Mouse (Mus musculus): ENCODE data around the gene Tex2. TPM values are rescaled to one million over a fixed set of nuclear protein-coding genes. Genes with fewer than 3 reads are reported as not detected.

Gene Tex2
- total RNA-seq, 1 experiment from 2014 or later = 45.5 TPM

- DNase-seq = no peak
Measured at GRCm38 (mm10) chr11:106543006-106543405, 70.2 kb downstream of the Tex2 start.

DNA sequence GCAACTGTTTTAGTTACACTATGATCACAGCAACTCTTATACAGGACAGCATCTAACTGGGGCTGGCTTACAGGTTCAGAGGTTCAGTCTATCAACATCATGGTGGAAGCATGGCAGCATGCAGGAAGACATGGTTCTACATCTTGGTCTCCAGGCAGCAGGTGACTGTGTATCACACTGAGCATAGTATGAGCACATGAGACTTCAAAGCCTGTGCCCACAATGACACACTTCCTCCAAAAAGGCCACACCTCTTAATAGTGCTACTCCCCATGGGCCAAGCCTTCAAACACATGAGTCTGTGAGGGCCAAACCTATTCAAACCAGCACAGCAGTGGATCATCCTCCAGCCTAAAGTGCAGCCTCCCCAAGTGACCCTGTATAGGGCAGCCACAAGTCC lies 70.8 kb downstream of the Tex2 start:
- no peak for DNase-seq

GRCm38 (mm10) chr11:106540506-106541268 lies 72.5 kb downstream of the Tex2 start:
- DNase-seq = no peak

GRCm38 (mm10) chr11:106536253-106536912 lies 76.8 kb downstream of the Tex2 start:
- DNase-seq = no peak

- no peak for DNase-seq
Measured at GRCm38 (mm10) chr11:106535660-106536252, 77.5 kb downstream of the Tex2 start.

DNA sequence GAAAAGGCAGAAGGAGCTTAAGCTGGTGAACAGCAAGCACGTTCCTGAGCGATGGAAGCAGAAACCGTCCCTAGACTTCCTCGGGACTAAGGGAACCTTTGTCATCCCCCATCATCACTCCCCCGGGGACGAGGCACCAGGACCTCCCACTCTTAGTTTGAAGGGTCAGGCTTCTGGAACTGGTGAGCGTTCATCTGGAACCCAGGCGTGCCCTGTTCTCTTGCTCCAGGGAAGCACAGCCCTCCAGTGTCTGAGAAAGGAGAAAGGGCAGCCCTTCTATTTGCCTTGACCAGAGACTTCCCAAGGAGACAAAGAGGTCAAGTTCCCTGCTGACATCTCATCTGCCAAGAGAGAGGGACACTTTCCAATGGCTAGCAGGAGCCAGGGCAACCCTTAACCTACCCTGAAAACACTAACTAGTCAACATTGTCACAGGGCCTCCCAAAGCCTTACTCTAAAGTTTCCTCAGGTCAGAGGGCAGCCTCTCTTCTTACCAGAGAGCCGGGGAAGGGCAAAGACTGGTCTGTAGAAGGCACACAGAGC lies 80.9 kb downstream of the Tex2 start:
- no peak for DNase-seq

GRCm38 (mm10) chr11:106529786-106530185 lies 83.4 kb downstream of the Tex2 start:
- DNase-seq = no peak

DNA sequence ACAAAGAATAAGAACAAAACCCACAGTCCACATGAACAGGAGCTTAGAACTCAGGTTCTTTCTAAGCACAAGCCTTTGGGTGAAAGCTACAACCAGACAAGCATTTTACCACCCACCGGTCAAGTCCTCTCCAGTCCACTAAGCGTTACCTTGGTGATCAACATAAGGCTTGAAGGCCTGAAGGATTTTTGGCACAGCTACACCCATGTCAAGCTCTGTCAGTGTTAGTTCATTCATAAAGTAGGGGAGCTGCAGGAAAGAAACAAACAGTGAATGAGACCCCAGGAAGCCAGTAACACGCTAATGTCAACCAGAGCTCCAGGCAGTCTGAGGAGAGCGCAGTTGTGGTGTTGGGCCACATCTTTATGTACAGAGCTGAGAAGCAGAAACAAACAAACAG lies 84.1 kb downstream of the Tex2 start:
- no peak for DNase-seq

DNA sequence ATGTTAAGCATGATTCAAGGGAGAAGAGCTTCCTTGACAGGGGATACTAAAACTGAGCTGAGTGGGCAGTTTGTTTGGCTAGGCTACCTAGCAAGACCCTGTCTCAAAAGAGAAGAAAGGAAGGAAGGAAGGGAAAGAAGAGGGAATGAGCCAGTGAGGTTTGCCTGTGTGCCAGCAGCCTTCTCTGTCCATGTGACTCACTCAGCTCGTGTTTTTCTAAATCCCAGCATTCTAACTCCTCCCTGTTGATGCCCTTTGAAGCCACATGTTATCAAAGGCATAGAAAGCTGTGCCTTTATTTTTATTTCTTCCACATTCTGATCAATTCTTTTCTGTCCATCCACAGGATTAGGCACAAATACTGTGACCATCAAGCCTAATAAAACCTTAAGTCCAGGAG lies 85.3 kb downstream of the Tex2 start:
- no peak for DNase-seq

- DNase-seq = no peak
Measured at GRCm38 (mm10) chr11:106527147-106527821, 85.9 kb downstream of the Tex2 start.

- no peak for DNase-seq
Measured at GRCm38 (mm10) chr11:106522538-106522937, 90.7 kb downstream of the Tex2 start.

- DNase-seq = no peak
Measured at GRCm38 (mm10) chr11:106521612-106522011, 91.6 kb downstream of the Tex2 start.

GRCm38 (mm10) chr11:106520404-106520803 lies 92.8 kb downstream of the Tex2 start:
- no peak for DNase-seq

DNA sequence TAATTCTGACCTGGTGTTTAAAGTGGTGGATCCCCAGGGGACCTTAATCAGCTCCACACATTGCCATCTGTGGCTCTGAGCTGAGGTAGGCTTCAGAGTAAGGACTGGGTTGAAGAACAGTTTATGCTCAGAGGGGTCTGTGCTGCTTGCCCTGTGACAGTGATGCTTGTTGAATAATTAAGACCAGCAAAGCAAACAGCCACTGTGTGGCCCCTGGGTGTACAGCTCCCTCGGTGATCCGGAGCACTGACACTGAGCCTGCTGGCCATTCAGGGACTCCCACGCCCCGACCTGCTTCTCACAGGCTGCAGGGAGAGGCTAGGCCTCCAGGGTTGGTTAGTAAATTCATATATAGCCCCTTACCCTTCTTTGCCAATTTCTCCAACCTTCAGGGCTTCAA lies 93.7 kb downstream of the Tex2 start:
- DNase-seq = no peak

DNA sequence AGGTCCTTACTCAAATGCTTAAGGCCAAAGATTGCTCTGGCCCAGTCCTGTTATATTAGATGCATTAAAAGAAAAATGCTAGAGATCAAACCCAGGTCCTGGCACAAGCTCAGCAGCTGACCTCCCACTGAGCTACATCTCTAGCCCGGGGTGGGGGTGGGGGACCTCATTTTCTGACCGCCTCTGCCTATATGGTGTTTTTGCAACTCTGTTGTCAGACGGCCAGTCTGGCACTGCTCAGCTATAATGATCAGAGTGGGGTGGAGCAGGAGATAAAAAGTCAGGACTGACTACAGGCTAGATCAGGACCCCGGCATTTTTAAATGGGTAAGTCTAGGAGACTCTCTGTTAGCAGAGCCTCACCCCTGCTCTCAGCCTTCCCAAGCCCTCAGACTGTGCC lies 94.8 kb downstream of the Tex2 start:
- DNase-seq = no peak

DNA sequence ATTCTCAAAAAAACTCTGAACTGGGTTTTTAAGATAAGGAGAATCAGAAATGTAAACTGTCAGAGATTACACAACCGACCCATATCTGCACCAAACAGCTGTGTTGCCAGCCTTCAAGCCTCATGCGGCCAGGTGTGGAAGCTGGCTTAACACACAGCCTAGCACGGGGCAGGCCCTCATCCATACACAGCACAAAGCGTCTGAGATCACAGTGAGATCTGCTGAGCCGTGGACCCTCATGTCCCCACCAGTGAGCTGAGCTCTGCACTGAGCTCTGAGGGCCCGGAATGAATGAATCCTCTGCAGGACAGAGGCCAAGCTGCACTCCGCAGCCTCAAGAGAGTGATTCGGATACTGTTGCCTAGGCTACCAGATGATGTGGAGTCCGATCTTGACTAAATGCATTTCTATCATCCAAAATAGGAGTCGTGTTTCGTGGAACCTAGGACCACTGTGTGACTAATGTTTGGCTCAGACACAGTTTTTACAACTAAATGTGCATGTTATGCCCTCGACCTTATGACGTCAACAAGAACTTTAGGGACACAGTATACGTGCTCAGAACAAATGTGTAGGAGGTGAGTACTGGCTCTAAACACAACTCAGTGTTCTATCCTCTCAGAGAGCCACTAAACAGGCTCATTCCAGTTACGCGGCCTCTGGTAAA lies 98.0 kb downstream of the Tex2 start:
- DNase-seq = no peak

- DNase-seq = no peak
Measured at GRCm38 (mm10) chr11:106514446-106514845, 98.8 kb downstream of the Tex2 start.

DNA sequence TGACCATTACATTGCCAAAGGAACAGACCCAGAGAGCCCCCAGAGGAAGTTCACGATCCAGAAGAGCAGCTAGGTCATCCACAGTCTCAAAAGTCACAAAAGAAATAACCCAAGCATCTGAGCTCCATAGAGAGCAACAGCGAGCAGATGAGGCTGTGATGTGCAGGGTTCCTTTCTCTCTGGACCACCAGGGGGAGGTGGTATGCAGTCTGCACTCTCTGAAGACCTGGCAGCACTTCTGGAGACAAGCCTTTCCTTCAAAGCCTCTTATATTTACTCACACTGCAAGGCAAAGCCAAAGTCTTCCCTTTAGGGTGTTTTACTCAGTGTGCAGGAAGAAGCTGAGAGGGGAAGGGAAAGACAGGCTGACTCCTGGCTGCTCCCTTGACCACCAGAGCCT lies 100.1 kb downstream of the Tex2 start:
- peak; percentile 50 for DNase-seq

DNA sequence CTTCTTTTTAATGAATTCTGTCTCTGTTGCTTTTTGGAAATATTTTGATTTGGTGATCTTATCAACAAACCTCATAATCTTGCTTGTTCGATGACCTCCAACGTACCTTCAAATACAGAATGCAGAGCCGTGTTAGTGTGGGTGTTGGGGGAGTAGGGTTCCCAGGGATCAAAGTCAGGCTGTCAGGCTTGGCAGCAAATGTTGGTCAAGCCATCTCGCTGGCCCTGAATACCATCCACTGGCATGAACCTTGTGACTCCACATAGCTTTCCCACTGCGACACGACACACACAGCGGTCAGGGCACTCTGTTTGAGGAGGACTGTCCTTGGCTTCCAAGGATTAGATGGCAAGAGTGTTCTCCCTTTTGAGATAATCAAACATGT lies 101.2 kb downstream of the Tex2 start:
- DNase-seq = no peak

DNA sequence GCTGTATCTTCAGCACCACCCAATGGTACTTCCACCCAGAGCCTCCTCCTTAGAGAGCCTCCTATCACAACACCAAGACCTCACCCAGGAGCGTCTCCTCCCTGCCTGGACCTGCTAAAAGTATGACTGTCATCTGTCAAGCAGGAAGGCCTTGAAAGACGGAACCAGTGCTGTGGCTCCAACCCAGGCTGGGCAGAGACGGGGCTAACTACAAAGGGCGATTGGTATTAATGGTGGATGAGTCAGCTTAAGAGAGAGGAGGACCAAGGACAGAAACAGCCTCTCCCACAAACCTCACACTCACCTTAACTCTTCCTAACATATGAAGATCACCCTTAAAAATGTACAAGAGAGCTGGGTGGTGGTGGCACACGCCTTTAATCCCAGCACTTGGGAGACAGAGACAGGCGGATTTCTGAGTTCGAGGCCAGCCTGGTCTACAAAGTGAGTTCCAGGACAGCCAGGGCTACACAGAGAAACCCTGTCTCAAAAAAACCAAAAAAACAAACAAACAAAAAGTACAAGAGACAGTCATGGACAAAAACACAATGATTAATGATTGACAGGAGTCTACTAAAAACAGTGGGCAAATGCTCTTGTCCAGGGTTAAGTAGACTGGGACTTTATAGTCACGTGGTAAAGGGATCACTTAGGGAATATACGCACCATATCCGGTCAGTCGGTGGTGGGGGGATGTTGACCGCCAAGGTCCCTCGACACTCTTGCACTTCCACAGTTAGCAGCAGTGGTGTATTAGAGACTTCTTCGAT lies 101.8 kb downstream of the Tex2 start:
- peak; percentile 44 for DNase-seq

DNA sequence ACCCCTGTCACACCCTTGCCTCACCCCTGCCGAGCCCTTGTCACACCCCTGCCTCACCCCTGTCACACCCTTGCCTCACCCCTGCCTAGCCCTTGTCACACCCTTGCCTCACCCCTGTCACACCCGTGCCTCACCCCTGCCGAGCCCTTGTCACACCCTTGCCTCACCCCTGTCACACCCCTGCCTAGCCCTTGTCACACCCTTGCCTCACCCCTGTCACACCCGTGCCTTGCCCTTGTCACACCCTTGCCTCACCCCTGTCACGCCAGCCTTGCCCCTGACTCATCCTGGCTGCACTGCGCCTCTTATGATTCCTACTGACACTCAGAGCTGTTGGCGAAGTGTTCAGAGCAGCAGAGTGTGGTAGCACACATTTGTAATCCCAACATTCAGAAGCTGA lies 105.6 kb downstream of the Tex2 start:
- DNase-seq = no peak

All from adrenal gland, postnatal 25 days (tissue).